Mouse (Mus musculus): ENCODE measurements at regions not wholly inside any gene's neighbourhood (a gene's known extent, or its start where the extent isn't known, plus 50 kb on each side); places are given as distances from the start of the nearest gene placed in this dataset.
A peak's percentile ranks its signal among the peaks of the same experiment; 100 is the strongest.

DNA sequence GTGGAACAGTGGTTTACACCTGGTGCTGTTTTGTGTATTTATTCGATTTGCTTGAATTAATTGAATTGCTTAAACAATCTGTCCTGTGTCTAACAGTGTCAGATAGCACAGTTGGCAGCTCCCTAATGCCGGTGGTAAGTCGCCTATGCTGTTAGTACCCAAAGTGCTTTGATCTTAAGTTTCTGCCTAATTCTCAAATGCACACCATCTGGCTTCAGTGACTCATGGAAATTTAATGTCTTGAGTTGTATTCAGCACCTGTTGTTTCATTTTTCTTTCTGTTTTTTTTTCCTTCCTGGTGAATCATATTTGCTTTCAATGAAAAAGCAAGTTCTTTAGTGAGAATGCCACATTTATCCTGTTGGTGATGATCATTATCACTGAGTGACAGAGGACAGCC lies 201.7 kb upstream of the Nrip1 start:
- no peak for DNase-seq

DNA sequence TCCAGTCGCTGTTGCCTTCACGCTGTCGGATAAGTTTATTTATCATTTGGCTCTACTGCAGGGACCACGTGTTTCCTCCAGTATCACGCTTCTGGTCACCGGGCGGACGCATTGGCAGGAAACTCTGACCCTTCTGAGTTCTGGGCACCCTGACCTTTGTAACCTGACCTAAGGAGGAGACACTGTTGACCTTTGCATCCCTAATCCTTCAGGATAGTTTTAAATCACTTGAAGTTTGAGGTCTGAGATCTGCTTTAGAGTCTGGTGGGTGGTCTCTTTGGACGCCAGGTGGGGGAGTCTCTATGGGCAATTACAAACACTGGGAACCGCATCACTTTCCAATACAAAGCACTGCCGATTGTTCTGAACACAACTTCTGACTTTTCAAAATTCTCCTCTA lies 192.6 kb upstream of the Nrip1 start:
- DNase-seq, result no peak

DNA sequence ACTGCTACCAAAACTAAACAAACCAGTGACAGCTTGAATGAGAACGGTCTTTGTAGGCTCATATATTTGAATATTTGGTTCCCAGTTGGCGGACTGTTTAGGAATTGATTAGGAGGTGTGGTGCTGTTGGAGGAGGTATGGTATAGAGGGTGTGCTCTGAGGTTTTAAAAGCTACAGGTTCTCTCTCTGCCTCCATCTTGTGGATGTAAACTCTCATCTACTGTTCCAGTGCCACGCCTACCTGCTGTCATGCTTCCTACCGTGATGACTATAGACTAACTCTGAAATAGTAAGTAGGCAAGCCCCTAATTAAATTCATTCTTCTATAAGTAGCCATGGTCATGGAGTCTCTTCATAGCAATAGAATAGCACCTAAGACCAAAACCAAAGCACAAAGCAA lies 181.2 kb upstream of the Nrip1 start:
- no peak for DNase-seq

DNA sequence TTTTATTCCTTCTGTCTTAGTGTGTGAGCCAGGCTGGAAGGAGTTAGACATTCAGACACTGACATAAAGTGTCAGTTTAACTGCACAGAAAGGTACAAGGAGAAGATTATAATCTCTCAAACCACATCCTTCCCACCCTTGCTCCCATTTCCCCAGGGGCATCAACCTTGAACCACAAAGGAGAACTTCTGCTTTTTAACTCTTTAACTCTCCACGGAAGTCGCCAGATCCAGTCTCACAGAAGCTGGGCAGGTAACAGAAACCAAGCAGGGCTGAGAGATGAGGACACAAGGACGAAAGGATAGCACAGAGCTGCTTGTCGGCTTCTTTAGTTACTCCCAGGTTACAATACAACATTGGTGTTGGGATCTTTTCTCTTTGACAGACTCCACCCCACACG lies 176.0 kb upstream of the Nrip1 start:
- DNase-seq, result no peak

DNA sequence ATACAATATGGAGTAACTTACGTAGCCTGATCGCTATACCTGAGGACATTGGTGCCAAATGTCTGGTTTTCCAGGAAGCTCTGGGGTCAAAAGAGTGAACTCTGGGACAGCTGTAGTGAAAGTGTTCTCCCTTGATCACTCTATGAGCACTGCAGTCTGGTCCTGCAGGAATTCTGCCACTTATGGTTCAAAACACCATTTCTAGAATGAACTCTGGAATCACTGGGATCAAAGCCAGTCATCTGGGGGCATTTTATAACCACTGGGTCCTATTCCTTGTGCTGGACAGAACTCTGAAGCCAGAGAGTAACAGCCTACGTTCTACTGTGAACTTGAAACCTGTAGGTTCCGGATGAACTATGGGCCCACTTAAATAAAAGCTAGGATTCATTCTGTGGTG lies 173.5 kb upstream of the Nrip1 start:
- no peak for DNase-seq

DNA sequence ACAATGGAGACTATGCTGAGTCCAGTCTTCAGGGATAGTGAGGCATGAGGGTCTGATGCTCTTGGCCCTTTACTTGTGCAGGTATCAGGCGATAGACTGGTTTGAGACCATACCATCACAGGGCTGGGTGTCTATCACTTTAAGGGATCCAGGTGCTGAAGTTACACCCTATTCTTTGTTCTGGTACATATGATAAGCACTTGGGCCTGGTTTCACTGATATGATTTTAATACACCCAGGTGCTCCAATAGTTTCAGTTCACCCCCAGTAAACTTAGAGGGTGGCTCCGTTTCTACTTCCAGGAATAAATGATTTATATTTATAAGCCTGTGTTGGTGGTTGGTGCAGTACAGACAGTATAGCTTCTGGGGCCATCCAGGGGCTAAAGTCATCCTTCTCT lies 173.0 kb upstream of the Nrip1 start:
- no peak for DNase-seq

DNA sequence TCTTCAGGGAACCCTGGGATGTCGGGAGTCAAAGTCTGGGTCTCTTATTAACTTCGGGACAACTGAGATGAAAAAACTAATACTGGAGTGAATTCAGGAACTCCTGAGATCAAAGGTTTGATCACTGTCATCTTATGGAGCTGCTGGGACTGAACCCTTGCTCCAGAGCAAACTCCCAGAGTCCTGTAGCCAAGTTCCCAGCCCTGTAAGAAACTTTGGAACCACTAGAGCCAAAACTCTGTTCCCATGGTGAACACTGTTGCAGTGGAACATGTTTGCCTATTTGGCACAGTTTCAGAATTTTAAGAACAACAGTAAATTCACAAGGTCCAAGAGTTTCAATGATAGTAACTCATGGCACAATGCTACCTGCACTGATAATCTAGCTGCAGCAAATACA lies 172.3 kb upstream of the Nrip1 start:
- no peak for DNase-seq

DNA sequence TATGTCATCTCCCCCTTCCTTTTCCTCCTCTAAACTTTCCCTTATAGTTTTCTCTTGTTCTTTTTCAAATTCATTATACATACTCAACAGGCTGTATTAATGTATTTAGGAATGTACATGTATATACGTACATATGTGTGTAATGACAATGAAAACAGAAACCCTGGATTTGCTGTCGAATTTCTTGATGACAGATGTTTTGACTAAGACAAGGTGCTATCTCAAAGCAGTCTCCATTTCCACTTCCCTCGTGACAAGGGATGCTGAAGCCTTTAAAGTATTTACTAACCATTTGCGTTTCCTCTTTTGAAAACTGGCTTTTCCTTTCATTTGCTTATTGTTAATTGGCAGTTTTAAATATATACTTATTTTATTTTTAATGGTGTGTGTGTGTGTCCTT lies 171.3 kb upstream of the Nrip1 start:
- no peak for DNase-seq

DNA sequence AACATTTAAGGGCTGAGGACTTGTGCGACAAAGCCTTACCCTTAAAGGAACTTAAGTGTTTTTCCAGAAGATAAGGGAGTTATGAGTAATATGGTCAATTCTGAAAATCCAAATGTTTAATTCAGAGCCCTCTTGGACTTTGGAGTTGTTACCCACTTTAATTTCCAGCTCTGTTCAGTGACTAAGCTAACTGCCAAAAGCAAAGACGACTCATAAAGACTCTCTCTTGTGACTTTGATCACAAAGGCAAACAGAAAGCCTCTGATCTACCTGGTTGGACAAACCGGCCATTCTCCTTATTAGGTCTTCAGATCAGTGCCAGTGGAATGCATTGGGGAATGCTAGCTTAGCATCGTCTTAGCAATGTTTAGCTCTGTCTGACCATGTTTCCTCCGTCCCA lies 167.3 kb upstream of the Nrip1 start:
- DNase-seq, result no peak

DNA sequence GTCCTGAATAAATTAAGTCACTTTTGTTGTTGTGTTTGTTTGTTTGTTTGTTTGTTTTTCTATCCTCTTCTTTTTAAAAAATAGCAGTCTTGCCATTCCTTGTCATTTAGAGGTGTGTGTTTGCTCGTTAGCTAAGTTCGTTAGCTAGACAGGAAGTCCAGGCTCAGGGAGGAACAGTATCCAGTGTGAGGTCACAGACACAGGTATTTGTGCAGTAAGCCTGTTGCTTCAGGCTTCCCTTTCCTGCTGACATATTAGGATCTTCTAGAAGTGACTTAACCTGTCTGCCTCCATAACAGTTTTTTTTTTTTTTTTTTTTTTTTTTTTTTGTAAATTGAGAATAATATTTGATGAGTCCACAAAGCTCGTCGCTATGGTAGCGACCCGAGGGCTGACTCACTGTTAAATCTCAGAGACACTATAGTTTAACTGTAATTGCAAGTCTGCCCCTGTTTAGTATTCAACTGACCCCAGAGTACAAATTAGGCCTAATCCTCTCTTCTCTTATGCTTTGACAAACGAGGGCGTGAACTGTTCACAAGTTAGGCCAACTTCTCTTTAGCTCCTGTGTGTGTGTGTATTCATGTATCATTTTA lies 166.8 kb upstream of the Nrip1 start:
- DNase-seq, result no peak

DNA sequence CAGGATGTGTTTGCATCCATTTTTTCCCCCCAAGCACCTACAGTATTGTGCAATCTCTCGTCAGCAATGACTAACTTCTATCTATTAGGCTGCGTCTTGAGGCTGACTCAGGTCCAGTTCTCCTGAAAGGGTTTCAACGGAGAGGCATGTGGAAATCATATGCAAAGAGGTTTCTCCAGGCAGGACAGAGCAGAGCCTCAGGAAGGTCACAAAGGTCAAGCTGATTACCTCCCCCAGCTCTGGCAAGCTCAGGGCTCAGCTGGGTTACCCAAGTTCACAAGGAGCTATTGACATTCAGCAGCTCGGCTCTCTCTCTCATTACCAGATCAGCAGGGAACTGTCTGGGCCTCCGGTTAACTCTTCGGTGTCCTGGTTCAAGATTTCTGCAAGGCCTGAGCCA lies 166.0 kb upstream of the Nrip1 start:
- peak; percentile 32 to 51 for DNase-seq

DNA sequence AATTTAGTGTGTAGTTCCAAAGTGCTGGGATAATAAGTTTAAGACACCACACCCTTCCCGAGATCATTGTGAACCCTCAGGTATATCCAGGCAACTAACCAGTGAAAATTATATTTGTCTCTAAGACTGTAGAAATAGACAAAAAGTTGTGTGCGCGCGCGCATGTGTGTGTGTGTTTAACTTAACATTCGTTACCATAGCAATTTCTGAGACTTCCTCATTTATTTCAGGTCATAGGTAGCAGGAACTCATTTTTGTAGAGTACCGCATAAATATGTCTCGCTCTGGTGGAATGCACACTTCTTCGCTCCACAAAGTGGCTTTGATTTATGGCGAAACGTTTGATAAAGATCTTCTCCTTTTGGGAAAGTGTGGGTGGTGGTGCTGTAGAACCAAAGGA lies 164.2 kb upstream of the Nrip1 start:
- no peak for DNase-seq

DNA sequence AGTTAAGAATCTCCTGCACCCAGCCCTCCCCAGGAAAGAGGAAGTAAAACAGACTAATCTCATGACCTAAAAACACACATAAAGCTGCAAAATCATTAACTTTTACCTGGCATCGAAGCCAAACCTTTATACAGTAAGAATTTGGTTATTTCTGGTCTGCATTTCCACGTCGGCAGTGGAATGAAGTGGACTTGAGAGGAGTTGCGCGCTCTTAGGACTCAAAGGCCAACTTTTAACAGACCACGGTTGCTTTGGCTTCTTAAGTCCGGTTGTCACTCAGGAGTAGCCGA lies 159.2 kb upstream of the Nrip1 start:
- DNase-seq, result no peak

DNA sequence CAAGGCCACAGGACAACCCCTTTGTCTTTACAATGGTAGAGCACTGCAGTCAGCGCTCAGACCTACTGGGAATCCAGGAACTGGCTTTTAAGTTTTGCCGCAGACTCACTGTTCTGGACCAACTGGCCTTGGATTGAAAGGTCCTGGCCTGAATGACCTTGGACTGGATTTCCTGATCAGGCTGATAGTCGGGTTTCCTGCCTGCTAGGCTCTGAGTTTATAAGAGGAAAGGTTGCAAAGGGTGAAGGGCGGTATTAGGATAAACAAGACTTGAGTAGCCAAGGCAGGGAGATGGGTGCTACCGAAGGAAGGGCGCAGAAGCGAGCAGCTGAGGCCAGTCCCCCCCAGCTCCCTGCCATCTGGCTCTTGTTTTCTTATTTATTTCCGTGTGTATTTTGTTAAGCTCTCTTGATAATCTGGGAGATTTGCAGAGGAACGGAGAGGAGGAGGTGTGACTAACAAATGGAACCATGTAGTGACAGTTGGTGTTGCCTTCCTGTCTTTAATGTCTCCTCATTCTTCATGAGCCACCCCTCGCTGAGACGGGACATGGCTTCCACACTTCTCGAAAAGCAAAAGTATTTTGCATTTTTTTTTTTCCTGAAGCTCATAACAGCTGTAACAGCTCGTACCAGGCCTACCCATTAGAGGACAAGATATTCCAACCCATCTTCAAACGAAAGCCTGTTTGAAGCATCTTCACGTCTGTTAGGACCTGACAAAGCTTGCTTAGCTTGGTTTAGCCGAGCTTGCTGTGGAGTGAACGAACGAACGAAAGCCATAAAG lies 158.7 kb upstream of the Nrip1 start:
- DNase-seq, result peak; percentile 45 to 70

DNA sequence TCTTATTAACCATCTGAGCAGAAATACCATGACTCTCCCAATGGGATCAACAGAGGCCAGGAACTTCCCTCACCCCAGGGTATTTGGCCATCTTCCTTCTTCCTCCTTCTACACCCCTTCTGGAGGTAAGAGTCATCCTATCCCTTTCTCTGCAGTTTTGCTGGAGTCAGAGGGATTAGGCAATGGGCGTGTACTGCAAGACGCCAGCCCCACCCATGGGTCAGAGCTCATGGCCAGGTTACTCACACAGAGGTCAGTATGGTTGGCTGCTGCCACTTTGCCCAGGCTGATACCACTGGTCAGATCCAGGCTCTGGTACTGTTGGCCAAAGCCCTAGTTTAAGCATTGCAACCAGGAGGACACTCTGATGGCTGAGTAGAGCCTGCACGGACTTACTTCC lies 157.3 kb upstream of the Nrip1 start:
- peak; percentile 32 to 53 for DNase-seq

DNA sequence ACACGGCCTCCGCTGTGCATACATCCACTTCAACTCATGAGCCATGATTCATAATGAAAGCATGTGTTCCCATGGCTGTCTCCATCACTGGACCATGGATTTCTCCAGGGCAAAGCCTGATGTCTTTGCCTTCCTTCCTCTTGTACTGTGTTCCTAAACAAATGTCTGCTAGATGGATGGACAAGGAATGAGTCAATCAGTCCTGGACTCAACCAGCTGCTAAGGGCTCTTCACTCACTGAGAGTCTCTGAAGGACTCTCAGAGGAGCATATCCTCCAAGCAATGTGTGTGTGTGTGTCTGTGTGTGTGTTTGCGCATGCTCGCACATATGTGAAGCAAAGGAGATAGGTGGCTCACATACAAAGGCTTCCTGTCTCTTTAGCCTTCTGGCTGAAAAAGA lies 156.0 kb upstream of the Nrip1 start:
- DNase-seq, result peak; percentile 33 to 51

DNA sequence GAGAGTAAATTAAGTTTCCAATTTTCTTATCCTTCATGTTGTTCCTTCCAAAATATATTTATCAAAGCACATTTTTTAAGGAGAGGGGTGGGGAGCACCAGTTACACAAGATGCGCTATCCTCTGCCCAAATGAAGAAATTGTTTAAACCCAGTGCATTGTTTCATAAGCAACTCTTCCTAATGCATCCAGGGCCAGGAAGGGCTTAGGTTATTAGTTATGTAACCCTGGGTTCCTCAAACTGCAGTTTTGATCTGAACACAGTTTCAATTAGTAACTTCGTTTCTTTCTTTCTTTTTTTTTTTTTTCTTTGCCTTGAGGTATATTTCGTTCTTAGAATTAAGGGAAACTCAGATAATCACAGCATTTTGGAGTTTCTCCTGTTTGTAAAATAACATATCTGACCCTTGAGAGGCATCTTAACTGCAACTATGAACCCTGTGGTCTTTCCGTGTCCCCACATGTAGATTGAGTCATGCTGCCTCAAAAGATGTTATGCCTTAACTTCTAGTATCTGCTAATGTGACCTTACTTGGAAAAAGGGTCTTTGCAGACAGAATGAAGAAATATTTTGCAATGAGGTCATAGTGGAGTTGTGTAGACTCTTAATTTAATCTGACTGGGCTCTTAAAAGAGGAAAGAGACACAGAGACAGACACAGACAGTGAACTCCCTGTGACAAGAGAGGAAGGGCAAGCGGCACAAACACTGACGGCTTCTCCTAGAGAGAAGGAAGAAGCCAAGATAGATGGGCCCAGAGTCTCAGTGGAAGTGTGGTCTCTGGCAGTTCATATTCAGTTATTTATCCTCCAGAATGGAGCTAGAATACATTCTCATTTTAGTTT lies 153.7 kb upstream of the Nrip1 start:
- no peak for DNase-seq

DNA sequence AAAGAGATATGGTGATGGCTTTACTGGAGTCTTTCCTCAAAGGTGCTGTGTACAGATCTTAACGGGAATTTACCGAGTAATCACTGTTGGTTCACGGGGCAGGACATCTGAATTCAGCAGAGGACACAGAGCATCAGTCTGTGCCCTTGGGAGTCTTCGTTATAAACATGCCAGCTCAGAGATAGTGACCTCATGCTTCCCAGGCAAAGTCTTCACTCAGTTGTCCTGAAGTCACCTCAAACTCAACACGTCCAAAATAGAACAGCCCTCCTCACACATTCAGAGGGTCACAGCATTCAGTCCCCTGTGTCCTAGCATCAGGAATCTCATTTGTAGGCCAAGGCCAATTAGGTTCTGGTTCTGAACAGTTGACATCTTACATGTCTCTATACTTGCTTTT lies 151.9 kb upstream of the Nrip1 start:
- no peak for DNase-seq

DNA sequence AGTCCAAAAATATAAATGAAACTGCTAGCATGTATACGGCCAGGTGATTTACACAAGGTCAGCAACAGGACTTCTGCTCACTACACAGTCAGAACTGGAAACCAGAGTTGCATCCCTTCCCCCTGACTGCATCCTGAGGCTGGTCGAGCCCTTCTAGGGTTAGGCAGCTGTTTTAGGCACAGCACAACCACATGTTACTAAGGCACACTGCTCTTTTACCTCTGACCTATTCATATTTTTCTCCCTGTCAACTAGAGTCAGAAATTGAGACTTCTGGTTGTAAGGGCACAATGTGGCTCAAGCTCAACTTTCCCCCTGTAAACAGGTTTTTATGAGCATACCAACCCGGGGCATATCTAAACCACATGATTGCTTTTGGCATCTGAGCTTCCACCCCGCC lies 151.3 kb upstream of the Nrip1 start:
- no peak for DNase-seq

DNA sequence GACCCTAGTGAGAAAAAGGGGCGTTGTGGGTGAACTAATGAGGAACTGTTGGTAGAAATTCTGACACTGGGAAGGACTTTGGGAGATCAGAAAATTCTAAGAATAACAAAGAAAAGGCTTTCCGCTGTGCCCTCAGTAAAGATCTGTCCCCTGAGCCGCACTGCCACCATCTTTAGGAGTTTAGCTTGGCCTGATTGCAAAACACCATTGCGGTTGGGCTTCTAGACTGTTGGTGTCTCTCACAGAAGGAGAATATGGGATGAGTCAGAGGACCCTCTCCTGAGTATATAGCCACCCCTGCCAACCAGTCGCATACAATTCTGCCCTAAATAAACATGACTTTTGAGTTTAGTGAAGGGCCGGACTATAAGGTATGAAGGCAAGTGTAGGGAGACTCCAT lies 147.5 kb upstream of the Nrip1 start:
- no peak for DNase-seq

DNA sequence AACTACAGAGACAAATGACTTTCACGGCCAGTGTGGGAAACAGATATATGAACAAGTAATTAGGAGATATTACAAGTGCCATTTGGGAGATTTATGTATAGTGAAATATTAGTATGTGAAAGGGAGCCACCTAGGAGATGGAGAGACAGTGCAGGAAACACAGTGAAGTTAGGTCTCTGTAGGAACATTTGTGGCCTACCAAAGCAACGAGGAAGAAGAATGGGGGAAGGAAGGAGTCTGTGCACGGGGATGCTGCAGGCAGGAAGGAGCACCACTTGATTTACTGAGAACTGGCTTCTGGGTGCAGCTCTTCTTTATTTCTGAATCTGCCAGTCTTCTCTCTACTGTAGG lies 147.0 kb upstream of the Nrip1 start:
- DNase-seq, result no peak

DNA sequence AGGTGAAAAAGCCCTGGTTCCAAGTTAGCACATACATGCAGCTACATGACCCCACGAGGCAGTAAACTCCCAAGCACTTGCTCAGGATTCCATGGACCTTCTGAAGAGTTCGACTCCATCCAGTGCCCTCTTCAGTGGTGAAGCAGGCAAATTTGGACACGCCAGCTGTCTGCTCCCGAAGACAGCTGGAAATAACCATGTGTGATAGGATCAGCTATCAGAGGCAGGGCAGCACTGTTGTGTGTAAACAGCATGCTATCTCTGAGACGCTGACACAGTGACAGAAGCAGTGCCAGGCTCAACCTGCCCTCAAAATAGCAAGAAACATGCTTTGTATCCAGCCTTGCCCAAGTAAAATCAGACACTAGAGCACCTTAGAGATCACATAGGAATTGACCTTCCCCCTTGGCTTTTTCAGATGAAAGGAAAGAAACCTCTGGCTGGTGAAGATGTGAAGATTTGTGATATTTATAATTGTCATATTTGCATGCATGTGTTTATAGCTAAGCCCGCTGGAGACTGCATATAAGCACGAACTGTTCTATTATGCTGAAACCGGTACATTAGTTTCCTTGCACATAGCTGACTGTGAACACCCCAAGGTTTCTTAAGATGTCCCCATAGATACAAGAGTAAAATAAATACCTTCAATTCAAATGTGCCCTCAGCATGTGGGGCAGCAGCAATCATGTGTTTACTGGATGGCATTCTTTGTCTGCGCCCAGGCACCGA lies 146.4 kb upstream of the Nrip1 start:
- DNase-seq, result no peak

DNA sequence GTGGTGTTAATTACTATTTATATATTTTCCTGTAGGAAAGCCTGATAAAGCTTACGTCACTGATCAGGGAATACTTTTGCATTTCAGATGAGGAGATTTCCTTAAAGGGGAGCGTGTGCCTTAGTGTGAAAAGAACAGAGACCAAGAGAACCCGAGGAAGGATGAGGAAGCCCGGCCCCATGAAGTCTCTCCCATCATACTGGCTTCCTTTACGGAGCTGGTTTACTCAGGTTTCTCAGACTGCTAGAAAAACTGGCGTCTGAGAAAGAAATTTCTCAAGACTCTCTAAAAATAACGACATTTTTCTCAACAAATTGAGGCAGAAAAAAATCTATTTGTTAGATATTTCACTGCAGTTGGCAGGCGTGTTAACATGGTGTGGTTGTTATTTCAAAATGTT lies 137.2 kb upstream of the Nrip1 start:
- no peak for DNase-seq
